Mouse (Mus musculus) brain, embryonic 14.5 days (tissue): Measurements from ENCODE around the gene Acad11.

ENCODE experiments used
- CTCF ChIP-seq: fragments of 200-500 bp; IDR thresholded peaks from 2 replicates; pipeline ENCODE4 v1.5.1; 2012; ENCODE audit warnings: inconsistent platforms, mild to moderate bottlenecking, moderate library complexity, borderline replicate concordance; ENCODE audit not compliant: insufficient read depth, insufficient read length; ENCODE audit errors: extremely low read depth
- POLR2A ChIP-seq: fragments of 200-500 bp; IDR thresholded peaks from 2 replicates; pipeline ENCODE4 v1.6.1; 2012; ENCODE audit warnings: mild to moderate bottlenecking, inconsistent platforms, borderline replicate concordance; ENCODE audit not compliant: poor library complexity, insufficient read depth, insufficient read length, severe bottlenecking; ENCODE audit errors: extremely low read depth

GRCm38 (mm10) chr9:104126833-104127232 is 63.7 kb downstream of the Acad11 start, which contains the start of gene Ackr4:
- TF ChIP-seq CTCF (no peak), POLR2A (no peak)
